Mouse (Mus musculus): Measurements from ENCODE around the gene Rps6kc1. TPM values are rescaled to one million over a fixed set of nuclear protein-coding genes. Genes with fewer than 3 reads are reported as not detected.

Rps6kc1 gene
- polyA plus RNA-seq, 1 experiment from 2014 or later, result 15.8 TPM

DNA sequence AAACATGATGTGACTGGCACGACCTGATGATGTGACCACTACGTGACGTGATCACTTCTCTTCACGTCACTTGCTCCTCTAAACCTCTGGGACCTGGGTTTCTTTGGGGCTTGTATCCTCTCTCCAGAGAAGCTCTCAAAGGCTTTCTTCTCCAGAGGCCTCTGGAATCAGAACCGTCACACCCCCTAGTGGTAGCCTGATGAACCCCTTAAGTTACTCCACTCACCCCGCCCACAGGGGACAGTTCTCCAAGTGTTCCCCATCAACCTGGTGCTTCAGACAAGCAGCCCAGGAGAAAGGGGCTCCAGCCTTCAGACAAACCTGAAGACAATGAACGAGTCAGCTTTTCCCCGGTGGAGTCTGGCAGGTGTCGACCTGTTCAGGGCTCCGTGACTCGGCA lies 216.0 kb downstream of the Rps6kc1 start:
- Histone ChIP-seq H3K27ac (no peak overlapping the region), H3K27me3 (peaks cover 2% of the 10 kb centered on the region; the same call in 1 of the 2 replicates), H3K4me1 (no peaks in the 10 kb centered on the region), H3K9me3 (no peaks in the 10 kb centered on the region), H3K4me2 (no peak overlapping the region), H3K36me3 (no peaks in the 10 kb centered on the region), H3K4me3 (no peak overlapping the region), H3K9ac (no peak overlapping the region)
- ATAC-seq (ENCODE audit: borderline replicate concordance, extremely low read depth, low FRiP score, low TSS enrichment), result no peak
- WGBS, result 70% methylated on average over 11 of the region's 11 CpGs

DNA sequence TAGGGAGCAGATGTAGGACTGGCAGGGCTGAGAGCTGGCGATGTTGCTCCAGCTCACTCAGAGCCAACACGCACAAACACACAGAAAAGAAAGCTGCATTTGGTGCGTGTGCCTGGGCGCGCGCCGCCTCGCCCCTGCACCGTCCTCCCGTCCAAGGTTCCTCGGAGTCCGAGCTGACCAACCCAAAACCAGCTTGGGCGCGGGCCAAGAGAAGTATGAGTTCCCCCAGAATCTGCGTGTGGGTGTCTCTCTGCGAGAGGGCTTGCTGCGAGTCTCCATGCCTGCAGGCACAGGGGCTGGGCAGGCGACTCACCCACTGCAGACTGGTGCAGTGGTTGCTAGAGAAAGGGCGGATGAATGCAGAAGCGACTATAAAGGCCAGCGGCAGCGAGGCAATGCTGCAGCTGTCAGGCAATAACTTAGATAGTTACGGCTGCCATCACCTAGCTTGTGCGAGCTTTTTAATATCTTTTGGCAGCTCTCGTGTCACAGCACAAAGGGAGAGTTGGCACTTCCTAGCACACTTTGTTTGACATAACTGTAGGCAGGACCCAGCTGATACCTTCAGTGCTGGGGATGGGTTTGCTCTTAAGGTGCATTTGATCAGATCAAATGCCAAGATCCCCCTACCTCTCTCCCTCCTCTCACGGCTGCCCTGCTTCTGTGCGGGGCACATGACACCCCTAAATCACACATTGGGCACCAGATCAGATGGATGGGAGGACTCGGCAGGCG lies 220.9 kb downstream of the Rps6kc1 start:
- WGBS, result 51% methylated on average over 29 of the region's 29 CpGs

DNA sequence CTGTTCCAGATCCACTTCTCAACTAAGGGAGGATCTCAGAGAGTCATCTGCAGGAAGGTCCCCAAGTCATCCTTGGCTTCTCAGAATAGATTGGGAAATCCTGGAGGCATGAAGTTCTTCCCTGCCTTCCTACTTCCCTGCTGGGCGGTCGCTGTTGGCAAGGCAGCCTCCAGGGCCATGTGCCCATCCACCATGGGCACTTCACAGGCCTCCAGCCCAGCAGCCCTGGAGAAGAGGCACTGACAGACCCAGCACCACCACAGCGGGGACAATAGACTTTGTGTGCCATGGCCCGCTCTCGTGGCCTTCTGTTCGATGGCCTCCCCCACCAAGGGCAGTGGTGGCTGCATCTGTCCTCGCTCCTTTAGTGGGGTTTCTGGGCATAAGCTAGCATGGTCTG lies 228.5 kb downstream of the Rps6kc1 start:
- peaks cover 12% of the 10 kb centered on the region for H3K4me1 ChIP-seq
- 88% methylated on average over 7 of the region's 7 CpGs for WGBS
- no peaks in the 10 kb centered on the region for H3K27me3 ChIP-seq
- ATAC-seq (ENCODE audit: borderline replicate concordance, extremely low read depth, low FRiP score, low TSS enrichment), result no peak
- no peaks in the 10 kb centered on the region for H3K36me3 ChIP-seq
- H3K27ac ChIP-seq, result no peak overlapping the region
- no peak overlapping the region for H3K4me3 ChIP-seq
- no peak overlapping the region for H3K4me2 ChIP-seq
- no peaks in the 10 kb centered on the region for H3K9me3 ChIP-seq
- no peak overlapping the region for H3K9ac ChIP-seq

More for the DNA sequence above, 220.9 kb downstream of the Rps6kc1 start:
- no peaks in the 10 kb centered on the region for H3K36me3 ChIP-seq
- peaks cover 6% of the 10 kb centered on the region; the same call in 1 of the 2 replicates for H3K27me3 ChIP-seq
- no peaks in the 10 kb centered on the region for H3K9me3 ChIP-seq
- no peak for ATAC-seq (ENCODE audit: borderline replicate concordance, extremely low read depth, low FRiP score, low TSS enrichment)
- no peak overlapping the region for H3K27ac ChIP-seq
- no peak overlapping the region for H3K9ac ChIP-seq
- no peak overlapping the region for H3K4me3 ChIP-seq
- H3K4me2 ChIP-seq, result peak overlapping the region; percentile 9; the same call in 1 of the 2 replicates
- H3K4me1 ChIP-seq, result no peaks in the 10 kb centered on the region

DNA sequence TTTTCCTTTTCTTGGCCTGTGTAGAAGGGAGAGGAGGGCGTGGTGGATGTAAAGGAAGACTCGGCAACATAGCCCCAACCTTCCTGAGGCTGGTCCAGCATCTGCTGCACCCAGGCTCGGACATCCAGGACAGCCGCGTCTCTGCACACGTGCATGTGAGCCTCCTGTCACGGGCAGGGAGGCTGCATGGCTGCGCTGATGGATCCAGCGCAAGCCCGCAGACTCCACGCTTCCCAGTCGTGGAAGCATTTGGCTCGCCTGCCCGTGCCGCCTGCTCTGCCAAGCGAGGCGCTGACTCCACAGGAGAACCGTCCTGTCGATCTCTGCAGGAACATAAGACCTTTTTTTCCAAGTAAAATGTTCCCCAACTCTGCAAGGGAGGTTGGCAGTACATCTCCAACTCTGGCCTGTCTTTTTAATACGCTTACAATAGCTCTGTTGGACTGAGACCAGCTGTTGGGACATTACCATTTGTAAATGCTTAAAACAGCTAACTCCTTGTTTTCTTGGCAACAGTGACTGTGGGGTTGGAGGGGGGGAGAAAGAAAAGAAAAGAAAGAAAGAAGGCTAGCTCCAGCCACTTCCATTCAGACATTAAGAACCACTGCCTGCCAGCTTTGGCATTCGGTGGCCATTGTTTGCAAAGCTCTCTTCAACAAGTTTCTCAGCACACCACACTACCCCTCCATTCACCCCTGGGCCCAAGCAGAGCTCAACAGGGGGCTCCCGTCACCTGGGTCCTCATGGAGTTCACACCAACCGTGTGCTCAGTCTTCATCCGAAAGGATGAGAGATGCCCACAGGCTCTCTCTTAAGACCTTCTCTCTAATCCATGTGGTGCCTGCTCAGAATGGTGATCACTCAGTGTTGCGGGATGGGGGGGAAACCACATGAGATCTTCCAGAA lies 229.3 kb downstream of the Rps6kc1 start:
- H3K9ac ChIP-seq, result no peak overlapping the region
- H3K9me3 ChIP-seq, result no peaks in the 10 kb centered on the region
- H3K27ac ChIP-seq, result peak overlapping the region; percentile 22; the same call in 1 of the 2 replicates
- no peaks in the 10 kb centered on the region for H3K36me3 ChIP-seq
- 53% methylated on average over 25 of the region's 25 CpGs for WGBS
- H3K4me2 ChIP-seq, result peak overlapping the region; percentile 41
- peaks cover 12% of the 10 kb centered on the region for H3K4me1 ChIP-seq
- peak; percentile 40; the same call in 1 of the 2 replicates for ATAC-seq (ENCODE audit: borderline replicate concordance, extremely low read depth, low FRiP score, low TSS enrichment)
- H3K27me3 ChIP-seq, result no peaks in the 10 kb centered on the region
- no peak overlapping the region for H3K4me3 ChIP-seq

DNA sequence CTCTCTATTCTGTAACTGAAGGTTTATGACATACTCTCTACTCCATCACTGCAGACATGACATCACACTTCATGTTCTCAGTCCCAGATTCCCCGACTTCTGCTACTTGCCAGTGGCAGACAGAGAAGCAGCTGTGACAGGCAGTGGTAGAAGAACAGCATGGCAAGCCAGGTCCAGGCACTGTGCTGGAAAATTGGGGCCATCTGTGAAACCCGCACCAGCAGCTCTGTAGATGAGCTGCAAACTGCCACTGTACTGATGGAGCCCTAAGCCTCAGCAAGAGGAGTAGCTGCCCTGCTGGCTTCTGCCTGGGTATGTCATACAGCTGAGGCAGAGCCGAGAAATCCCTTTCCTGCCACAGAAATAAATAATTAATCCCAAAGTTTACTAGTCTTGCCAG lies 236.1 kb downstream of the Rps6kc1 start:
- Histone ChIP-seq H3K4me2 (no peak overlapping the region), H3K9ac (no peak overlapping the region), H3K4me1 (no peaks in the 10 kb centered on the region), H3K36me3 (no peaks in the 10 kb centered on the region), H3K4me3 (no peak overlapping the region), H3K27ac (no peak overlapping the region), H3K9me3 (no peaks in the 10 kb centered on the region), H3K27me3 (no peaks in the 10 kb centered on the region)
- WGBS, result 68% methylated on average over 3 of the region's 3 CpGs
- no peak for ATAC-seq (ENCODE audit: borderline replicate concordance, extremely low read depth, low FRiP score, low TSS enrichment)

DNA sequence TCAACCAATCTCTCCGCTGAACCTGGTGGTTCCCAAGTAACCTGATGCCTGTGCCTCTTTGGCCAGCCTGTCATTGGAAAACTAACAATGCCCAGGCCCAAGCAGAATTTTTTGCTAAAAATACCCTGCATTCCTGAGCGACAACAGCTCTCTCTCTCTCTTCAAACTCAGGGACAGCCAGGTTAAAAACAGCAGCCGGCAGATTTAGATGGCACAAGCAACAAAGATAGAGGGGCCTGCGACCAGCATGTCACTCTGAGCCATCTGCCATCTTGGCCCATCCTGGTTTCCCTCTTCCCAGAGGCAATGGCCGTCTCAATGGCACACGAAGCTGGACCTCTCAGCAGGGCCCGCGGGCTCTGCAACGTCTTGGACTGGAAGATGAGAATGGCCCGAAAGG lies 242.5 kb downstream of the Rps6kc1 start:
- H3K9ac ChIP-seq, result no peak overlapping the region
- WGBS, result 58% methylated on average over 10 of the region's 10 CpGs
- no peak overlapping the region for H3K4me2 ChIP-seq
- no peak for ATAC-seq (ENCODE audit: borderline replicate concordance, extremely low read depth, low FRiP score, low TSS enrichment)
- no peak overlapping the region for H3K27ac ChIP-seq
- H3K4me1 ChIP-seq, result no peaks in the 10 kb centered on the region
- H3K9me3 ChIP-seq, result no peaks in the 10 kb centered on the region
- H3K27me3 ChIP-seq, result no peaks in the 10 kb centered on the region
- no peak overlapping the region for H3K4me3 ChIP-seq
- no peaks in the 10 kb centered on the region for H3K36me3 ChIP-seq

DNA sequence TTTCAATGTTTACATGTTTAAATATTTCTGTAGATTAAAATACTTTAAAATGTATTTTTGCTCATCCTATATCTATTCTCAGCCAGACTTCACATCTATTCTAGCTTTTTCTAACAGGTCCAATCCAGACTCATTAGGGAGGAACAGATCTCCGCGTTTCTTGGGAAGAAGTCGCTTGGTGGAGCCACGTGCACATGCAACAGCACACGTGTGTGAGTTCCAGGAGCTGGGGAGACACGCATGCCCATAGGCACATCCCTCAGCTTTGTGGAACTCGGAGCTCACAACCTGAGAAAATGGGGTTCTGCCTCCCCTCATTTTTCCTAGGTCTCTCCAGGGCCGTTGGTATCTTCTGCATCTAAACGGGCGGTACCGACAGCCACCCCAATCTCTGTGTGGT lies 243.7 kb downstream of the Rps6kc1 start:
- H3K4me3 ChIP-seq, result no peak overlapping the region
- H3K4me1 ChIP-seq, result no peaks in the 10 kb centered on the region
- H3K4me2 ChIP-seq, result no peak overlapping the region
- no peaks in the 10 kb centered on the region for H3K36me3 ChIP-seq
- H3K27ac ChIP-seq, result no peak overlapping the region
- H3K9me3 ChIP-seq, result no peaks in the 10 kb centered on the region
- 93% methylated on average over 11 of the region's 11 CpGs for whole genome bisulfite sequencing
- no peak for ATAC-seq (ENCODE audit: borderline replicate concordance, extremely low read depth, low FRiP score, low TSS enrichment)
- no peaks in the 10 kb centered on the region for H3K27me3 ChIP-seq
- no peak overlapping the region for H3K9ac ChIP-seq

DNA sequence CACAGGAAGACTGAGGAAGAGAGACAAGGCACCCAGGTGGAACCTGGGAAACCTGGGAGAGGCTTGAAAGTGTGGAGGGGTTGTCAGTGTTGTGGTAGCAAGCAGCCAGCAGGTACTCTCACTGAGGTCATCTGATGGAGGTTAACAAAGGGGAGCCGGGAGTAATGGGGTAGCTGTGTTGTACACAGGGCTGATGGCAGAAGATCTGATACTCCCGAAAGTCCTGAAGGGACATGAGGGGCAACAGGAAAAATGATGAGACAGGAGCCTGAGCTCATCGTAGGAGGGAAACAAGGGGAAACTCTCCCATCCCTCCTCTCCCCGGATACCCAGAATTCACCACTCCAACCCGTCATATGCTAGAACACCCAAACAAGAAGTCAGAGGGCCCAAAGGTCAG lies 244.2 kb downstream of the Rps6kc1 start:
- WGBS, result 74% methylated on average over 5 of the region's 5 CpGs
- H3K4me3 ChIP-seq, result no peak overlapping the region
- no peaks in the 10 kb centered on the region for H3K4me1 ChIP-seq
- no peak for ATAC-seq (ENCODE audit: borderline replicate concordance, extremely low read depth, low FRiP score, low TSS enrichment)
- H3K36me3 ChIP-seq, result no peaks in the 10 kb centered on the region
- no peak overlapping the region for H3K4me2 ChIP-seq
- no peaks in the 10 kb centered on the region for H3K9me3 ChIP-seq
- no peaks in the 10 kb centered on the region for H3K27me3 ChIP-seq
- no peak overlapping the region for H3K9ac ChIP-seq
- no peak overlapping the region for H3K27ac ChIP-seq

DNA sequence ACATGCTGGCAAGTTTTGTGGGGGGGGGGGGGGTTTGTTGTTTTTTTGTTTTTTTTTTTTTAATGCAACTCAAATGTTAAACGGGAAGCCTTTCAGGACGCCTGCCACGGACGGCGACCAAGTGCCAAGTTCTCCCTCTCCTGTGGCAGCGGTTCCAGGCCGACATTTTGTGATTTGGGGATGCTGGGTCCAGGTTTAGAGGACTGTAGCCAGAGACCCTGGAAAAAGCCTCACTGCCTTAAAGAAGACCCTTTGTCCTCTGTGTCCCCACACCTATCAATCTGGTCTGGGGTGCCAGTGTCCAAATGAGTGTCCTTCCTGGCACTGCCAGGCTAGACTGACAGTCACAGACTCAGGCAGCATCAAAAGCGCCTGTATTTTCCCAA lies 246.1 kb downstream of the Rps6kc1 start:
- no peaks in the 10 kb centered on the region for H3K4me1 ChIP-seq
- 80% methylated on average over 8 of the region's 8 CpGs for WGBS
- no peak for ATAC-seq (ENCODE audit: borderline replicate concordance, extremely low read depth, low FRiP score, low TSS enrichment)
- no peak overlapping the region for H3K4me2 ChIP-seq
- no peak overlapping the region for H3K9ac ChIP-seq
- H3K27me3 ChIP-seq, result no peaks in the 10 kb centered on the region
- H3K9me3 ChIP-seq, result no peaks in the 10 kb centered on the region
- no peak overlapping the region for H3K4me3 ChIP-seq
- no peak overlapping the region for H3K27ac ChIP-seq
- no peaks in the 10 kb centered on the region for H3K36me3 ChIP-seq

DNA sequence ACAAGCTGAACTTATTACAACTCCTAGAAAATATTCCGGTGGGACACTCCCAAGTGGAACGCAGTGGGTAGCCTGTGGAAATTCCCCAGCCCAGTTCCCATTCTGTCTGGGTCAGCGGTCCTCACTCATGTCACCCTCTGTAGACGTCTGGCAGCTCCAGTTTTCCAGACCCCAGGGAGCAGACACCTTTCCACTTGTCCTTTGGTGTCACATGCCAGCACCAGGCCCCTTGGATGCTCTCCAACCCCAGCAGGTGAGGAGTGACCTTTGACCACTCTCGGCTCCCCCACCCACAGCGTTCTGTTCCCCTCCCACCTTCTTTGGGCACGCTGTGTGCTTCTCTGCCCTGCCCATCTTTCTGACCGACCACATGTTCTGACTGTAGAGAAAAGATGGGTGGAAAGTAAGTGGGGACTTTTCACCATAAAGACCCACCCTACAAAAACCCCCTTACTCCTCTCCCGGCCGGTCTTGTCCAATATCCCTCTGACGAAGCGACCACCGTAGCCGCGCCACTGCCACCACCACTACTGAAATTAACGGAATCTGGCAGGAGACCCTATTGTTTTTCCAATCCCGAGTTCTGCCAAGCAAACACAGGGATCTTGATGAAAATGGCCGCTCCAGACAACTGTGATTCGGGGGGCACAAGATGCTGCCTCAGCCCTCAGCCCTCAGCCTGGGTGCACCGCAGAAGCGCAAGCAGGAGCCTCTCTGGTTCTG lies 246.6 kb downstream of the Rps6kc1 start:
- no peak overlapping the region for H3K4me3 ChIP-seq
- H3K36me3 ChIP-seq, result no peaks in the 10 kb centered on the region
- H3K4me1 ChIP-seq, result no peaks in the 10 kb centered on the region
- ATAC-seq (ENCODE audit: borderline replicate concordance, extremely low read depth, low FRiP score, low TSS enrichment), result no peak
- no peaks in the 10 kb centered on the region for H3K27me3 ChIP-seq
- no peak overlapping the region for H3K4me2 ChIP-seq
- H3K27ac ChIP-seq, result no peak overlapping the region
- no peaks in the 10 kb centered on the region for H3K9me3 ChIP-seq
- 82% methylated on average over 21 of the region's 21 CpGs for WGBS
- H3K9ac ChIP-seq, result no peak overlapping the region

DNA sequence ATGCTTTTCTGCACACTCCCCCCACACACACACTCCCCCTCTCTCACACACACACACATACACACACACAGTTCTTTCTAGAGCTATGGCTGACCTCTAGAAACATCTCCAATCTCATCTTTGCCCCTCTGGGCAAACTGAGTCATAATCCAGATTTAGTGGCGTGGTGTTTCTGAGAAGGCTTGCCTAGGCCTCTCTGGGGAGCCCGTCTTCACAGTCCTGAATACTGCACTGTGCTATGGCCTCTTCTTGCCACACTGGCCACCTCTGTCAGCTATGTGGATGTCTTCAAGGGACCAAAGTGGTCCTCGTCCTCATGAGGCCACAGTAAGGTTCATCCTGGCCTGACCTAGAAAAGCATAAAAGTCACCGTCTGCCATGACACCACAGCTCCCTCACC lies 247.6 kb downstream of the Rps6kc1 start:
- WGBS, result 82% methylated on average over 4 of the region's 4 CpGs
- Histone ChIP-seq H3K4me3 (no peak overlapping the region), H3K9ac (no peak overlapping the region), H3K27me3 (no peaks in the 10 kb centered on the region), H3K27ac (no peak overlapping the region), H3K36me3 (no peaks in the 10 kb centered on the region), H3K4me1 (no peaks in the 10 kb centered on the region), H3K9me3 (no peaks in the 10 kb centered on the region), H3K4me2 (no peak overlapping the region)
- no peak for ATAC-seq (ENCODE audit: borderline replicate concordance, extremely low read depth, low FRiP score, low TSS enrichment)

Data from lung, embryonic 15.5 days (tissue).